Mouse (Mus musculus): ENCODE measurements around the gene Ccdc6.

GRCm38 (mm10) chr10:70120671-70121405, 23.9 kb downstream of the Ccdc6 start:
- TF ChIP-seq POLR2A (IDR thresholded peaks at IDR 0.05; ENCODE audit: insufficient read length, low read depth) (no peak), POLR2AphosphoS2 (IDR thresholded peaks at IDR 0.05; ENCODE audit: insufficient read length, low read depth) (no peak), MYOD1 (IDR thresholded peaks at IDR 0.05; ENCODE audit: control insufficient read depth in 1 of 3, insufficient read length in 2 of 3, low read depth in 2 of 3) (no peak), E2F4 (IDR thresholded peaks at IDR 0.05; ENCODE audit: insufficient read depth) (no peak), REST (IDR thresholded peaks at IDR 0.05; ENCODE audit: insufficient read depth, insufficient read length) (no peak), MAX (IDR thresholded peaks at IDR 0.05; ENCODE audit: low read depth) (no peak), USF1 (IDR thresholded peaks at IDR 0.05; ENCODE audit: low read depth) (no peak)
